Mouse (Mus musculus) thymus, postnatal 0 days (tissue): ENCODE data around the gene Ppih. TPM values are rescaled to one million over a fixed set of nuclear protein-coding genes. Genes with fewer than 3 reads are reported as not detected.

Source experiments
- polyA plus RNA-seq: library from polyadenylated mRNA; unstranded; fragments of >200 nt; fragmentation: Nextera tagmentation; extraction: Ambion mirVana; gene quantifications from 2 replicates; pipeline ENCODE4 v1.2.1, GENCODE M21; 2015

Ppih gene
- polyA plus RNA-seq, 1 experiment from 2014 or later: 135 TPM

Other genes starting within 250 kb of the Ppih start
- gene Slc2a1, start 211.8 kb downstream of the Ppih start, polyA plus RNA-seq: 19.9 and 21.4 TPM in 2 replicates
- 3.6 and 7.2 TPM in 2 replicates for gene Zfp691, start 146.4 kb downstream of the Ppih start, polyA plus RNA-seq
- gene Ermap, start 130.5 kb downstream of the Ppih start, polyA plus RNA-seq: 0.31 and 0.66 TPM in 2 replicates
- 136 TPM in 2 replicates for gene Svbp, start 125.2 kb downstream of the Ppih start, polyA plus RNA-seq
- 0.12 TPM in 1 of 2 replicates, not detected in the other for gene Tmem269, start 102.3 kb downstream of the Ppih start, polyA plus RNA-seq
- 21.6 and 22.2 TPM in 2 replicates for gene AU022252, start 87.8 kb downstream of the Ppih start, polyA plus RNA-seq
- gene P3h1, start 87.6 kb downstream of the Ppih start, polyA plus RNA-seq: 6.5 and 6.9 TPM in 2 replicates
- 0.14 TPM in 1 of 2 replicates, not detected in the other for gene Cldn19, start 65.1 kb downstream of the Ppih start, polyA plus RNA-seq
- gene Ybx1, start 25.9 kb downstream of the Ppih start, polyA plus RNA-seq: 532 and 561 TPM in 2 replicates
- 17.3 and 22.1 TPM in 2 replicates for gene Ccdc30, start 95.0 kb upstream of the Ppih start, polyA plus RNA-seq
- 41.9 and 43.8 TPM in 2 replicates for gene Ppcs, start 101.9 kb upstream of the Ppih start, polyA plus RNA-seq
- gene Zmynd12, start 102.3 kb upstream of the Ppih start, polyA plus RNA-seq: 0.41 and 0.46 TPM in 2 replicates
- 0.21 and 0.25 TPM in 2 replicates for gene Rimkla, start 172.1 kb upstream of the Ppih start, polyA plus RNA-seq
- gene Foxj3, start 216.5 kb upstream of the Ppih start, polyA plus RNA-seq: 11.4 and 13.5 TPM in 2 replicates
- gene Frg2f1, start 219.0 kb upstream of the Ppih start, polyA plus RNA-seq: 3.1 and 4.2 TPM in 2 replicates